Mouse (Mus musculus): ENCODE data around the gene Gjb2.

The Gjb2 gene

DNA sequence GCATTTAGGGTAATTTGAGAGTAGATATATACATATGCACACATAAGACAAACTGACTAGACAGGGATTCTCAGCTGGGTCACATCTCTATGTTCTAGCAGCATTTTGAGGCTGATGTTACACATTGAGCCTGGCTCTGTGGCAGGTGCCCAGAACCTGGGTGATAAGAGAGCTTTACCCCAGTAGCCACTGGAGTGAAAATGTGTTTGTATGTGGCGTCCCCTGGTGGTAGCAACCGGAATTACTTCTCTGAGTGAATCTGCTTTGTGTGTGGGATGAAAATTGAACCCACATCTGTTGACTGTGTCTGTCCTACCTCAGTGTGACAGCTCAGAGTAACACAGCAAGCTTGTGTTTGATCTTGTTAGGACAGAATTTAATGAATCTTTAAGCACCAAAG, 34.6 kb downstream of the Gjb2 start:
- peak; percentile 23 to 37 for DNase-seq (ENCODE audit: low spot score in 2 of 2)

DNA sequence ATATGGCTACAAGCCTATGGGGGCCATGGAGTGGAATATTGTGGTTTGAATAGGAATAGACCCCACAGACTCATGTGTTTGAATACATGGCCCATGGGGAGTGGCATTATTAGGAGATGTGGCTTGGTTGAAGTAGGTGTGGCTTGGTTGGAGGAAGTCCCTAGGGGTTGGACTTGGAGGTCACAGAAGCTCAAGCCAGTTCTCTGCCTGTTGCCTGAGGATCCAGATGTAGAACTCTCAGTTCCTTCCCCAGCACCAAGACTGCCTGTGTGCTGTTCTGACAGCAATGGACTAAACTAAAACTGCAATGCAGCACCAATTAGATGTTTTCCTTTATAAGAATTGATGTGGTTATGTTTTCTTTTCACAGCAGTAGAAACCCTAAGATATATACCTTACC, 38.4 kb downstream of the Gjb2 start:
- DNase-seq (ENCODE audit: low spot score in 2 of 2), result no peak

DNA sequence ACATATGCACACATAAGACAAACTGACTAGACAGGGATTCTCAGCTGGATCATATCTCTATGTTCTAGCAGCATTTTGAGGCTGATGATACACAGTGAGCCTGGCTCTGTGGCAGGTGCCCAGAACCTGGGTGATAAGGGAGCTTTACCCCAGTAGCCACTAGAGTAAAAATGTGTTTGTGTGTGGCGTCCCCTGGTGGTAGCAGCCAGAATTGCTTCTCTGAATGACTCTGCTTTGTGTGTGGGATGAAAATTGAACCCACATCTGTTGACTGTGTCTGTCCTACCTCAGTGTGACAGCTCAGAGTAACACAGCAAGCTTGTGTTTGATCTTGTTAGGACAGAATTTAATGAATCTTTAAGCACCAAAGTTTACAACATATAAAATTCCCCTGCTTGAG, 44.5 kb downstream of the Gjb2 start:
- DNase-seq (ENCODE audit: low spot score in 2 of 2), result peak in 1 of 2 experiments; percentile 40

DNA sequence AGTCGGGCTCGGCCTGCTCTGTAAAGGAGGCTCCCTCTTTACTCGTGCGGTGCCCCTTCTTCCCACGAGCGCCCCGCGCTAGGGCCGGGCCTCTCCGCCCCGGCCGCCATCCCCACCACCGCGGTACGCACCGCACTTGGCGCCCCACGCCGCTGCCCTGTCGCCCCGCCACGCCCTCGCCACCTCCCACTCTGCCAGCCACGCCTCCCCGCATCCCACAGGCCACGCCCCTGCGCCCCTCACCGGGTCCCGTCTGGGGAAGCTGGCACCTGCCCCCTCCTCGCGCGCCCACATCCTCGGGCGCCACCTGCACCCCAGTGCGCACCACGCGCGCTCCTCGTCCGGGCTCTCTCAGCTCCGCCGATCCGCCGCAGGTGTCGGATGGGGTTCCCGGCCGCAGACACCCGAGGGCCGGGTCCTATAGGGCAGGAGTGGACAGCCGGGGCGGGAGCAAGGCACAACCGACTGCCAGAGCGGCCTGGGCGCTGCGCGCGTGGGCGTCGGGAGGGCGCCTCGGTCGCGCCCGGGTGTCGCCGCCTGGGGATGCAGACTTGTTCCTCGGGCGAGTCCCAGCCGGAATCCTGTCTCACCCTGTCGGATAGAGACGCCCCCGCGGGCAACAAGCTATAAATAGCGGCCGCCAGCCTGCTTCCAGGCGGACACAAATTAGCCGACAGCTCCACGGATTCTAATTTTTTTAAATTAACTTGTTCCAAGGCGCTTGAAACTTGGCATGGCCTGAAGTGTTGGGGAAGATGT, 46.8 kb downstream of the Gjb2 start, which contains the start of gene Gja3:
Gja3 (minus strand) TSS at position 538 of the 759 bp plus-strand sequence.
- DNase-seq (ENCODE audit: low spot score in 2 of 2), result no peak

DNA sequence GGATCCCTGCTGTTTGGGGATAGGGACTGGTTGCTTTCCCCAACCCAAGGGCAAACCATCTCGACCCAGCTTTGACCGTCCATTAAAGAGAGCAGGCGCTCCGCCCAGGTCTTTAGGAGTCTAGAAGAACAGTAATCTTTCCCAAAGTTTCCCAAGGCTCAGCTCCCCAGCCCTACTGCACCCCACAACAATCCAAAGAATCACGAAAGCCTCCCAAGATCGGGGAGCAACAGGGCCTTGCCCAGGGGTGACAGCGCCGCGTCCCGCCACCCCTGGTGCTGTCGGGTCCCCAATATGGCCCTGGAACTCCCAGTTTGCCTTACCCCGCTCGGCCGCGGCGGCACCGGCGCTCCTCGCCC, 47.3 kb downstream of the Gjb2 start:
- no peak for DNase-seq (ENCODE audit: low spot score in 2 of 2)

DNA sequence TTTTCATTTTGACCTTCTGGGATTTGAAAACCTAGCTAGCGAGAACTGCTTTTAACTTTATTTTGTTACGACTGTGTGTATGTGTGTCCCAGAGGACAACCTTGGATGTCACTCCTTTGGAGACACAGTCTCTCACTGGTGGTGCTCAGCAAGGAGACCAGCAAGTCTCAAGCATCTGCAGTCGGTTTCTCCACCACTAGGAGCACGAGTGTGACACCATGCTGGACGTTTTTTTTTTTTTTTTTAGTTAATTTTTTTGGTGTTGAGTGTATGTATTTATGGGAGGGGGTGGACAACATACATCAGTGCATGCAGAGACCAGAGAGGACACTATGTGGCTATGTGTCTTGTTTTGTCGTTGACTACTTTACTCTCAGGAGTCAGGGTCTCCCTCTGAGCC, 51.8 kb downstream of the Gjb2 start:
- no peak for DNase-seq (ENCODE audit: low spot score in 2 of 2)

Measured in natural killer cell, adult 2 months (primary cell).